ENCODE assay signal across 17 mouse cellular contexts in genomic region chrX:133888111-133888510, GRCm38 (mm10). TPM values are rescaled to one million over a fixed set of nuclear protein-coding genes. Genes with fewer than 3 reads are reported as not detected.
"Had no signal": no experiment of that assay in that cellular context is flagged by ENCODE, and none has a peak within 500 bp of the region (broad histone marks: within the 10 kb centered on the region; RNA-seq: fewer than 3 reads in every experiment).

No protein-coding gene starts in this region.

- DNase-seq: kidney, adult 2 months; kidney, postnatal 25 days; layer of hippocampus, adult 9-11 months; liver; lung, adult 18-20 months; lung, postnatal 10 days; lung, postnatal 36 days; midbrain, embryonic 14.5 days; thymus, postnatal 25 days had no signal

- ATAC-seq: intestine, postnatal 0 days; liver, embryonic 12.5 days had no signal

RNA-seq across cellular contexts. Expression of gene Srpx2, which starts 20.1 kb away (rescaled TPM):
- polyA plus RNA-seq: inflammation-experienced regulatory T-cells, adult 6 months had no signal

RNA-seq across cellular contexts. Expression of gene Tnmd, which starts 37.3 kb away (rescaled TPM):
- total RNA-seq: layer of hippocampus, adult 2 months; layer of hippocampus, postnatal 25 days had no signal
- polyA plus RNA-seq: inflammation-experienced regulatory T-cells, adult 6 months; kidney, adult 2 months; kidney, embryonic 14.5 days; large intestine, adult 2 months; limb, embryonic 10.5 days; liver, embryonic 12.5 days had no signal
